Mouse (Mus musculus): Measurements from ENCODE around the gene Qrich2. TPM values are rescaled to one million over a fixed set of nuclear protein-coding genes. Genes with fewer than 3 reads are reported as not detected.
A peak's percentile ranks its signal among the peaks of the same experiment; 100 is the strongest.

Qrich2 gene
- polyA plus RNA-seq, 1 experiment = 1.3 TPM

DNA sequence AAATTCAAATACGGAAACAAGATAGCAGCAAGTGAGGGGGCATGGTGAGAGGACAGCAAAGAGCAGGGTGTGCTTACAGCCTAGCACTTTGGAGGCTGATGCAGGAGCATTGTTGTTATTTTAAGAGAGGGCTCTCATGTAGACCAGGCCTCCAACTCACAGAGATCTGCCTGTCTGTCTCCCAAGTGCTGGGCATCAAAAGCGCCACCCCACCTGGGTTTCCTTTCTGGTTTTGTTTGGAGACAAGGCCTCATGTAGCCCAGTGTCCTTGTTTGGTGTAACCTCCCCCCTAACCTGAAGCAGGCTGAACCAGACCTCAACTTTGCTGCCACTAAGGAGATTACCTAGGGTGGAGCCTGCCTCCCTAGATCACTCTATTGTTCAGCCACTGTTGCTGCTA, 43.5 kb downstream of the Qrich2 start:
- H3K9ac ChIP-seq (ENCODE audit: low read depth, poor library complexity, severe bottlenecking) = no peak overlapping the region
- TF ChIP-seq EP300 (IDR thresholded peaks at IDR 0.05; ENCODE audit: insufficient read depth, low read depth, low read length) (0 out of 2 replicates have a peak, but pooled peaks have one; percentile 38), POLR2A (IDR thresholded peaks at IDR 0.05; ENCODE audit: insufficient read depth, low read length) (no peak), CTCF (IDR thresholded peaks at IDR 0.05; ENCODE audit: low read depth, low read length) (no peak)
- no peaks in the 10 kb centered on the region for H3K27me3 ChIP-seq (ENCODE audit: control insufficient read depth, insufficient read depth, low read length, poor library complexity, severe bottlenecking)
- H3K4me3 ChIP-seq (ENCODE audit: low read depth, low read length) = no peak overlapping the region
- H3K27ac ChIP-seq (ENCODE audit: insufficient read depth, low read length) = peak overlapping the region; percentile 41; the same call in 1 of the 2 replicates
- peaks cover 6% of the 10 kb centered on the region for H3K4me1 ChIP-seq (ENCODE audit: control insufficient read depth, insufficient read depth, low read length)
- H3K36me3 ChIP-seq (ENCODE audit: control insufficient read depth, insufficient read depth, low read length, poor library complexity, severe bottlenecking) = no peaks in the 10 kb centered on the region
- H3K9me3 ChIP-seq (replicated peaks; ENCODE audit: control insufficient read depth, insufficient read depth, low read length, poor library complexity, severe bottlenecking) = no peaks in the 10 kb centered on the region

GRCm38 (mm10) chr11:116421102-116421501, 44.9 kb downstream of the Qrich2 start:
- Histone ChIP-seq H3K4me1 (ENCODE audit: control insufficient read depth, insufficient read depth, low read length) (peaks cover 6% of the 10 kb centered on the region), H3K9me3 (replicated peaks; ENCODE audit: control insufficient read depth, insufficient read depth, low read length, poor library complexity, severe bottlenecking) (no peaks in the 10 kb centered on the region), H3K27ac (ENCODE audit: insufficient read depth, low read length) (no peak overlapping the region), H3K36me3 (ENCODE audit: control insufficient read depth, insufficient read depth, low read length, poor library complexity, severe bottlenecking) (no peaks in the 10 kb centered on the region), H3K9ac (ENCODE audit: low read depth, poor library complexity, severe bottlenecking) (no peak overlapping the region), H3K27me3 (ENCODE audit: control insufficient read depth, insufficient read depth, low read length, poor library complexity, severe bottlenecking) (no peaks in the 10 kb centered on the region), H3K4me3 (ENCODE audit: low read depth, low read length) (no peak overlapping the region)
- TF ChIP-seq CTCF (IDR thresholded peaks at IDR 0.05; ENCODE audit: low read depth, low read length) (no peak), EP300 (IDR thresholded peaks at IDR 0.05; ENCODE audit: insufficient read depth, low read depth, low read length) (no peak), POLR2A (IDR thresholded peaks at IDR 0.05; ENCODE audit: insufficient read depth, low read length) (no peak)

- H3K4me3 ChIP-seq (ENCODE audit: low read depth, low read length) = no peak overlapping the region
Measured at GRCm38 (mm10) chr11:116418841-116419462, 47.1 kb downstream of the Qrich2 start.

DNA sequence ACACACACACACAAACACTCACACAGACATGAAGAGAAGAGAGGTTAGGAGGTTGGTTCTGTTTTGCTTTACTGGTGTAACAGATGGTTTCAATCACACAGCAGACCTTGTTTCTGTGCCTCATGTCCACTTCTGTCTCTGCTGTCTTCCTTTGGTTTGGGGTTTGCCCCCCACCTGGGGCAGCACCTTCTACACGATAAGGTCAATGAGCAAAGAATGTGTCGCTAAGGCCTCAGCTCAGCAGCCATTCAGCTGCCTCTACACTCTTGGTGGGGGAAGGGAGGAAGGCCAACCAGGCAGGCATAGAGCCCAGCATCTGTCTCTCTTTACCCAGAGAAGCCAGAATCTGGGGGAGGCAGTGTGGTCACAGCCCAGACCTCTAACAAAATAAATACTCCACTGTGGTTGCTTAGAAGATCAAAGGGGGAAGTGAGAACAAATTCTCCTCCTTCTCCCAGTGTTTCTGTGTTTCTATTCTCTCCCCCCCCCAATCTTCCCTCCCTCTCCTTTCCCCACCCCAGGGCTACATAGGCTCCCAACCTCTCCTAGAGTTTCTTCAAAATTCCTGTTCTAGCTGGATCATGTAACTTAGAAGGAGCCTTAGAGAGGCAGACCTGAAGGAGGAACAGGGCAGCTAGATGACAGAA, 47.7 kb downstream of the Qrich2 start:
- Histone ChIP-seq H3K4me1 (ENCODE audit: control insufficient read depth, insufficient read depth, low read length) (peaks cover 2% of the 10 kb centered on the region), H3K4me3 (ENCODE audit: low read depth, low read length) (no peak overlapping the region), H3K9me3 (replicated peaks; ENCODE audit: control insufficient read depth, insufficient read depth, low read length, poor library complexity, severe bottlenecking) (no peaks in the 10 kb centered on the region)

More at GRCm38 (mm10) chr11:116418841-116419462, 47.1 kb downstream of the Qrich2 start:
- Histone ChIP-seq H3K27me3 (ENCODE audit: control insufficient read depth, insufficient read depth, low read length, poor library complexity, severe bottlenecking) (no peaks in the 10 kb centered on the region), H3K4me1 (ENCODE audit: control insufficient read depth, insufficient read depth, low read length) (peaks cover 2% of the 10 kb centered on the region), H3K9ac (ENCODE audit: low read depth, poor library complexity, severe bottlenecking) (no peak overlapping the region), H3K27ac (ENCODE audit: insufficient read depth, low read length) (no peak overlapping the region), H3K9me3 (replicated peaks; ENCODE audit: control insufficient read depth, insufficient read depth, low read length, poor library complexity, severe bottlenecking) (no peaks in the 10 kb centered on the region), H3K36me3 (ENCODE audit: control insufficient read depth, insufficient read depth, low read length, poor library complexity, severe bottlenecking) (no peaks in the 10 kb centered on the region)
- no peak for TF ChIP-seq POLR2A (IDR thresholded peaks at IDR 0.05; ENCODE audit: insufficient read depth, low read length)
- TF ChIP-seq EP300 (IDR thresholded peaks at IDR 0.05; ENCODE audit: insufficient read depth, low read depth, low read length) = no peak
- TF ChIP-seq CTCF (IDR thresholded peaks at IDR 0.05; ENCODE audit: low read depth, low read length) = no peak

GRCm38 (mm10) chr11:116417054-116417453, 49.0 kb downstream of the Qrich2 start:
- peaks cover 2% of the 10 kb centered on the region for H3K4me1 ChIP-seq (ENCODE audit: control insufficient read depth, insufficient read depth, low read length)
- no peak overlapping the region for H3K9ac ChIP-seq (ENCODE audit: low read depth, poor library complexity, severe bottlenecking)
- H3K36me3 ChIP-seq (ENCODE audit: control insufficient read depth, insufficient read depth, low read length, poor library complexity, severe bottlenecking) = no peaks in the 10 kb centered on the region
- no peaks in the 10 kb centered on the region for H3K27me3 ChIP-seq (ENCODE audit: control insufficient read depth, insufficient read depth, low read length, poor library complexity, severe bottlenecking)
- TF ChIP-seq CTCF (IDR thresholded peaks at IDR 0.05; ENCODE audit: low read depth, low read length) (no peak), POLR2A (IDR thresholded peaks at IDR 0.05; ENCODE audit: insufficient read depth, low read length) (no peak), EP300 (IDR thresholded peaks at IDR 0.05; ENCODE audit: insufficient read depth, low read depth, low read length) (no peak)
- H3K9me3 ChIP-seq (replicated peaks; ENCODE audit: control insufficient read depth, insufficient read depth, low read length, poor library complexity, severe bottlenecking) = no peaks in the 10 kb centered on the region
- peak overlapping the region; percentile 21 for H3K4me3 ChIP-seq (ENCODE audit: low read depth, low read length)
- H3K27ac ChIP-seq (ENCODE audit: insufficient read depth, low read length) = no peak overlapping the region

More for the DNA sequence above, 47.7 kb downstream of the Qrich2 start:
- Histone ChIP-seq H3K27ac (ENCODE audit: insufficient read depth, low read length) (no peak overlapping the region), H3K36me3 (ENCODE audit: control insufficient read depth, insufficient read depth, low read length, poor library complexity, severe bottlenecking) (no peaks in the 10 kb centered on the region), H3K27me3 (ENCODE audit: control insufficient read depth, insufficient read depth, low read length, poor library complexity, severe bottlenecking) (no peaks in the 10 kb centered on the region), H3K9ac (ENCODE audit: low read depth, poor library complexity, severe bottlenecking) (no peak overlapping the region)
- TF ChIP-seq EP300 (IDR thresholded peaks at IDR 0.05; ENCODE audit: insufficient read depth, low read depth, low read length) (no peak), CTCF (IDR thresholded peaks at IDR 0.05; ENCODE audit: low read depth, low read length) (no peak), POLR2A (IDR thresholded peaks at IDR 0.05; ENCODE audit: insufficient read depth, low read length) (no peak)

All from ES-Bruce4 (cell line).